In genomic region chr9:32176612-32177011, GRCm38 (mm10) we compare ENCODE assay signal across 14 mouse cellular contexts.
DNase-seq lines count a peak whose midpoint lies in the region; ATAC-seq and TF ChIP-seq lines count a peak whose summit lies in the region.
"Had no signal": no experiment of that assay in that cellular context is flagged by ENCODE, and none has a peak within 500 bp of the region (broad histone marks: within the 10 kb centered on the region; RNA-seq: fewer than 3 reads in every experiment).

No protein-coding gene starts in this region.

- no peak overlapping the region for H3K4me3 ChIP-seq in forebrain, embryonic 14.5 days (ENCODE audit: low read depth, low read length)
- no peak overlapping the region for H3K4me3 ChIP-seq in forebrain, embryonic 10.5 days
- H3K4me3 ChIP-seq in kidney, embryonic 15.5 days (replicated peaks) = no peak overlapping the region
- H3K4me3 ChIP-seq in lung, postnatal 0 days (ENCODE audit: low read depth, low read length) = no peak overlapping the region
- no peak overlapping the region for H3K4me3 ChIP-seq in thymus, adult 2 months (ENCODE audit: control insufficient read depth, insufficient read depth, low read length)
- H3K4me3 ChIP-seq: liver, embryonic 13.5 days; myocyte had no signal

- peak; percentile 54 for DNase-seq in forebrain, embryonic 14.5 days (ENCODE audit: low spot score)
- DNase-seq in forebrain, embryonic 10.5 days (ENCODE audit: extremely low spot score, low spot score) = no peak
- DNase-seq in kidney, adult 9 months = peak; percentile 38
- peak; percentile 39 to 44 for DNase-seq in heart, postnatal 14 days
- peak; percentile 64 for DNase-seq in lung, postnatal 0 days (ENCODE audit: low spot score)
- DNase-seq in spleen, adult 18-20 months = no peak
- no peak for DNase-seq in thymus, adult 2 months
- DNase-seq: adrenal gland, postnatal 36 days; B cell, adult 2 months; cerebellum, adult 9-11 months; liver, embryonic 13.5 days; right cerebral cortex, postnatal 25 days had no signal

- H3K36me3 ChIP-seq in forebrain, embryonic 14.5 days (ENCODE audit: control insufficient read depth, insufficient read depth, low read length) = 0 out of 2 replicates have a peak, but pooled peaks cover 3% of the 10 kb centered on the region
- H3K36me3 ChIP-seq in forebrain, embryonic 10.5 days (replicated peaks) = peaks cover 4% of the 10 kb centered on the region; the same call in 1 of the 2 replicates
- no peaks in the 10 kb centered on the region for H3K36me3 ChIP-seq in kidney, embryonic 15.5 days
- no peaks in the 10 kb centered on the region for H3K36me3 ChIP-seq in lung, postnatal 0 days (ENCODE audit: insufficient read depth, low read length)
- no peaks in the 10 kb centered on the region for H3K36me3 ChIP-seq in thymus, adult 2 months (ENCODE audit: control insufficient read depth, insufficient read depth, low read length)
- H3K36me3 ChIP-seq: liver, embryonic 13.5 days had no signal

- no peaks in the 10 kb centered on the region for H3K27me3 ChIP-seq in forebrain, embryonic 14.5 days (replicated peaks; ENCODE audit: control insufficient read depth, insufficient read depth, low read length)
- no peaks in the 10 kb centered on the region for H3K27me3 ChIP-seq in forebrain, embryonic 10.5 days (ENCODE audit: poor library complexity, severe bottlenecking)
- H3K27me3 ChIP-seq in kidney, embryonic 15.5 days = no peaks in the 10 kb centered on the region
- no peaks in the 10 kb centered on the region for H3K27me3 ChIP-seq in lung, postnatal 0 days (replicated peaks; ENCODE audit: insufficient read depth, low read length)
- H3K27me3 ChIP-seq in thymus, adult 2 months (ENCODE audit: control insufficient read depth, insufficient read depth, low read length) = no peaks in the 10 kb centered on the region
- H3K27me3 ChIP-seq: liver, embryonic 13.5 days had no signal

- intact Hi-C loops in heart, postnatal 14 days (cut with DNase I) = no loop called here

- WGBS in forebrain, embryonic 14.5 days = 44% methylated on average over 4 of the region's 4 CpGs
- 84% methylated on average over 4 of the region's 4 CpGs for whole genome bisulfite sequencing in forebrain, embryonic 10.5 days
- 73% methylated on average over 4 of the region's 4 CpGs for WGBS in kidney, embryonic 15.5 days
- 58% methylated on average over 4 of the region's 4 CpGs for WGBS in lung, postnatal 0 days
- WGBS in thymus, adult 2 months = 94% methylated on average over 4 of the region's 4 CpGs

- 0 out of 2 replicates have a peak, but pooled peaks have one; percentile 46 for ATAC-seq in forebrain, embryonic 14.5 days
- ATAC-seq in kidney, embryonic 15.5 days (replicated peaks; ENCODE audit: low FRiP score) = no peak
- peak; percentile 69 for ATAC-seq in lung, postnatal 0 days

- no peaks in the 10 kb centered on the region for H3K9me3 ChIP-seq in forebrain, embryonic 14.5 days (replicated peaks; ENCODE audit: control insufficient read depth, low read length)
- H3K9me3 ChIP-seq in forebrain, embryonic 10.5 days = no peaks in the 10 kb centered on the region
- no peaks in the 10 kb centered on the region for H3K9me3 ChIP-seq in kidney, embryonic 15.5 days (replicated peaks)
- no peaks in the 10 kb centered on the region for H3K9me3 ChIP-seq in lung, postnatal 0 days (ENCODE audit: low read length)
- H3K9me3 ChIP-seq: liver, embryonic 13.5 days had no signal

- no peak for TF ChIP-seq EP300 in lung, postnatal 0 days (IDR thresholded peaks at IDR 0.05)

- H3K4me2 ChIP-seq in forebrain, embryonic 14.5 days (ENCODE audit: low read length) = no peak overlapping the region
- H3K4me2 ChIP-seq in kidney, embryonic 15.5 days = no peak overlapping the region
- no peak overlapping the region for H3K4me2 ChIP-seq in lung, postnatal 0 days (replicated peaks; ENCODE audit: low read depth, low read length)
- H3K4me2 ChIP-seq: liver, embryonic 13.5 days had no signal

- H3K27ac ChIP-seq in forebrain, embryonic 14.5 days (ENCODE audit: low read depth, low read length) = no peak overlapping the region
- H3K27ac ChIP-seq in forebrain, embryonic 10.5 days = no peak overlapping the region
- H3K27ac ChIP-seq in kidney, embryonic 15.5 days = no peak overlapping the region
- no peak overlapping the region for H3K27ac ChIP-seq in lung, postnatal 0 days (ENCODE audit: low read length)
- H3K27ac ChIP-seq in thymus, adult 2 months (ENCODE audit: control insufficient read depth, insufficient read depth, low read length) = no peak overlapping the region
- H3K27ac ChIP-seq: liver, embryonic 13.5 days had no signal

- TF ChIP-seq CTCF in lung, postnatal 0 days (IDR thresholded peaks at IDR 0.05) = no peak
- no peak for TF ChIP-seq CTCF in thymus, adult 2 months (IDR thresholded peaks at IDR 0.05; ENCODE audit: borderline replicate concordance, control insufficient read depth, extremely low read depth, insufficient read depth, low read length, poor library complexity)

- peaks cover 3% of the 10 kb centered on the region for H3K4me1 ChIP-seq in forebrain, embryonic 14.5 days (ENCODE audit: control insufficient read depth, insufficient read depth, low read length)
- no peaks in the 10 kb centered on the region for H3K4me1 ChIP-seq in forebrain, embryonic 10.5 days
- H3K4me1 ChIP-seq in kidney, embryonic 15.5 days = no peaks in the 10 kb centered on the region
- no peaks in the 10 kb centered on the region for H3K4me1 ChIP-seq in lung, postnatal 0 days (ENCODE audit: insufficient read depth, low read depth, low read length)
- H3K4me1 ChIP-seq in thymus, adult 2 months (replicated peaks; ENCODE audit: control insufficient read depth, insufficient read depth, low read length) = no peaks in the 10 kb centered on the region
- H3K4me1 ChIP-seq: liver, embryonic 13.5 days had no signal

- no peak for TF ChIP-seq POLR2A in thymus, adult 2 months (IDR thresholded peaks at IDR 0.05; ENCODE audit: control insufficient read depth, extremely low read depth, insufficient read depth, low read length, poor library complexity)

- no peak overlapping the region for H3K9ac ChIP-seq in forebrain, embryonic 14.5 days (ENCODE audit: low read length)
- no peak overlapping the region for H3K9ac ChIP-seq in kidney, embryonic 15.5 days
- H3K9ac ChIP-seq in lung, postnatal 0 days (replicated peaks; ENCODE audit: low read depth) = no peak overlapping the region
- H3K9ac ChIP-seq: liver, embryonic 13.5 days had no signal

Comparison
In these comparisons a context has a peak if more than half of its experiments do, and no peak if none do; other contexts are left out.
1. DNase-seq: peak in forebrain, embryonic 14.5 days (single experiment), kidney, adult 9 months (single experiment), heart, postnatal 14 days (2 of 2) and lung, postnatal 0 days (single experiment); none in forebrain, embryonic 10.5 days (single experiment), spleen, adult 18-20 months (0 of 2) and thymus, adult 2 months (single experiment).